Mouse (Mus musculus) neural tube, embryonic 14.5 days (tissue): ENCODE measurements around the gene Slfn3. TPM values are rescaled to one million over a fixed set of nuclear protein-coding genes. Genes with fewer than 3 reads are reported as not detected.
"Not testable (repeated sequence)": the region's sequence is repeated elsewhere in the genome, so short reads cannot be mapped to it uniquely, and the experiment has no call there.

Experiments used
- ATAC-seq: fragments of 200-750 bp; cut with Nextera tagmentation; 2 replicates; pipeline ENCODE4 v1.8.0; 2017; ENCODE audit warnings: low read depth, mild to moderate bottlenecking, moderate TSS enrichment, moderate library complexity
- H3K27ac ChIP-seq: fragments of 300-500 bp; sonication (generic); 2 replicates; pipeline ENCODE4 v1.5.1; 2014; ENCODE audit warnings: low read depth, mild to moderate bottlenecking, control low read depth, low read length, moderate library complexity, mixed read lengths
- H3K27me3 ChIP-seq: fragments of 300-500 bp; sonication (generic); 2 replicates; pipeline ENCODE4 v1.6.1; 2014; ENCODE audit warnings: low read length; ENCODE audit not compliant: control insufficient read depth, insufficient read depth
- H3K36me3 ChIP-seq: fragments of 300-500 bp; sonication (generic); 2 replicates; pipeline ENCODE4 v1.6.1; 2014; ENCODE audit warnings: low read length, mixed read lengths; ENCODE audit not compliant: control insufficient read depth, insufficient read depth
- H3K4me1 ChIP-seq: fragments of 300-500 bp; sonication (generic); 2 replicates; pipeline ENCODE4 v1.6.1; 2014; ENCODE audit warnings: low read length; ENCODE audit not compliant: control insufficient read depth, insufficient read depth
- H3K4me2 ChIP-seq: fragments of 300-500 bp; sonication (generic); 2 replicates; pipeline ENCODE4 v1.6.1; 2014; ENCODE audit warnings: mild to moderate bottlenecking, low read depth, low read length, control low read depth
- H3K4me3 ChIP-seq: fragments of 300-500 bp; sonication (generic); 2 replicates; pipeline ENCODE4 v1.5.1; 2014; ENCODE audit warnings: low read depth, low read length, control low read depth, mixed read lengths
- H3K9ac ChIP-seq: fragments of 300-500 bp; sonication (generic); replicated peaks from 2 replicates; pipeline ENCODE4 v1.6.1; 2014; ENCODE audit warnings: low read depth, mild to moderate bottlenecking, control low read depth, low read length, mixed read lengths
- H3K9me3 ChIP-seq: fragments of 300-500 bp; sonication (generic); 2 replicates; pipeline ENCODE4 v1.6.1; 2016; ENCODE audit warnings: low read length; ENCODE audit not compliant: control insufficient read depth
- WGBS: fragments of 180-500 bp; shearing (Covaris S2); extraction: QIAGEN DNeasy Blood & Tissue Kit; methylation state at CpG from one replicate; pipeline ENCODE4 v1.1.7; 2014; 5-methylcytosine and 5-hydroxymethylcytosine counted together
- polyA plus RNA-seq: library from polyadenylated mRNA; unstranded; fragments of >200 nt; fragmentation: Nextera tagmentation; extraction: Ambion mirVana; gene quantifications from 2 replicates; pipeline ENCODE4 v1.2.1, GENCODE M21; 2014

Gene Slfn3
- polyA plus RNA-seq, 1 experiment from 2014 or later: 0.09 TPM

GRCm38 (mm10) chr11:83224217-83224616 lies 33.1 kb downstream of the Slfn3 start:
- no peaks in the 10 kb centered on the region for H3K36me3 ChIP-seq
- H3K4me3 ChIP-seq: no peak overlapping the region
- H3K27me3 ChIP-seq: no peaks in the 10 kb centered on the region
- 91% methylated on average over 9 of the region's 9 CpGs for WGBS
- no peak overlapping the region for H3K27ac ChIP-seq
- H3K4me1 ChIP-seq: no peaks in the 10 kb centered on the region
- H3K4me2 ChIP-seq: no peak overlapping the region
- no peaks in the 10 kb centered on the region for H3K9me3 ChIP-seq
- ATAC-seq: no peak
- H3K9ac ChIP-seq: no peak overlapping the region

- no peaks in the 10 kb centered on the region for H3K4me1 ChIP-seq
- H3K27me3 ChIP-seq: no peaks in the 10 kb centered on the region
- ATAC-seq: no peak
- no peak overlapping the region for H3K9ac ChIP-seq
- H3K27ac ChIP-seq: no peak overlapping the region
- no peaks in the 10 kb centered on the region for H3K36me3 ChIP-seq
- H3K4me3 ChIP-seq: no peak overlapping the region
- 76% methylated on average over 3 of the region's 3 CpGs for WGBS
- H3K9me3 ChIP-seq: no peaks in the 10 kb centered on the region
- no peak overlapping the region for H3K4me2 ChIP-seq
Measured at GRCm38 (mm10) chr11:83224750-83225149, 33.6 kb downstream of the Slfn3 start.

GRCm38 (mm10) chr11:83225371-83225960 lies 34.3 kb downstream of the Slfn3 start:
- no peak overlapping the region for H3K4me2 ChIP-seq
- H3K9ac ChIP-seq: no peak overlapping the region
- no peaks in the 10 kb centered on the region for H3K36me3 ChIP-seq
- no peak overlapping the region for H3K4me3 ChIP-seq
- no peaks in the 10 kb centered on the region for H3K4me1 ChIP-seq
- no peak overlapping the region for H3K27ac ChIP-seq
- ATAC-seq: no peak
- H3K27me3 ChIP-seq: no peaks in the 10 kb centered on the region
- no peaks in the 10 kb centered on the region for H3K9me3 ChIP-seq
- WGBS: 92% methylated on average over 9 of the region's 9 CpGs

GRCm38 (mm10) chr11:83227926-83228723 lies 37.0 kb downstream of the Slfn3 start:
- H3K4me2 ChIP-seq: no peak overlapping the region
- no peaks in the 10 kb centered on the region for H3K9me3 ChIP-seq
- no peak for ATAC-seq
- H3K4me3 ChIP-seq: no peak overlapping the region
- H3K4me1 ChIP-seq: no peaks in the 10 kb centered on the region
- no peak overlapping the region for H3K27ac ChIP-seq
- H3K36me3 ChIP-seq: no peaks in the 10 kb centered on the region
- no peak overlapping the region for H3K9ac ChIP-seq
- 85% methylated on average over 7 of the region's 7 CpGs for WGBS
- H3K27me3 ChIP-seq: no peaks in the 10 kb centered on the region

GRCm38 (mm10) chr11:83230966-83231365 lies 39.8 kb downstream of the Slfn3 start:
- no peaks in the 10 kb centered on the region for H3K9me3 ChIP-seq
- no peaks in the 10 kb centered on the region for H3K36me3 ChIP-seq
- ATAC-seq: no peak
- no peak overlapping the region for H3K4me2 ChIP-seq
- H3K4me3 ChIP-seq: no peak overlapping the region
- no peaks in the 10 kb centered on the region for H3K27me3 ChIP-seq
- H3K27ac ChIP-seq: no peak overlapping the region
- 70% methylated on average over 3 of the region's 3 CpGs for WGBS
- H3K4me1 ChIP-seq: no peaks in the 10 kb centered on the region
- no peak overlapping the region for H3K9ac ChIP-seq

- H3K9ac ChIP-seq, H3K4me2 ChIP-seq, H3K4me3 ChIP-seq, H3K27me3 ChIP-seq, H3K27ac ChIP-seq, H3K9me3 ChIP-seq, ATAC-seq, H3K4me1 ChIP-seq, H3K36me3 ChIP-seq: not testable (repeated sequence)
- WGBS: 58% methylated on average over 5 of the region's 5 CpGs
Measured at GRCm38 (mm10) chr11:83233621-83234020, 42.5 kb downstream of the Slfn3 start.

GRCm38 (mm10) chr11:83237390-83237789 lies 46.3 kb downstream of the Slfn3 start:
- not testable (repeated sequence) for H3K27ac ChIP-seq, H3K4me1 ChIP-seq, H3K9ac ChIP-seq, H3K36me3 ChIP-seq, H3K27me3 ChIP-seq, H3K4me2 ChIP-seq, ATAC-seq, H3K4me3 ChIP-seq, H3K9me3 ChIP-seq
- WGBS: 80% methylated on average over 9 of the region's 9 CpGs

- no peaks in the 10 kb centered on the region for H3K9me3 ChIP-seq
- H3K4me1 ChIP-seq: no peaks in the 10 kb centered on the region
- no peaks in the 10 kb centered on the region for H3K36me3 ChIP-seq
- WGBS: 95% methylated on average over 2 of the region's 2 CpGs
- H3K4me3 ChIP-seq: no peak overlapping the region
- ATAC-seq: no peak
- H3K4me2 ChIP-seq: no peak overlapping the region
- no peaks in the 10 kb centered on the region for H3K27me3 ChIP-seq
- H3K27ac ChIP-seq: no peak overlapping the region
- no peak overlapping the region for H3K9ac ChIP-seq
Measured at GRCm38 (mm10) chr11:83238389-83238788, 47.3 kb downstream of the Slfn3 start.

- Histone ChIP-seq H3K27ac (no peak overlapping the region), H3K4me2 (no peak overlapping the region), H3K4me3 (no peak overlapping the region), H3K9ac (no peak overlapping the region), H3K4me1 (no peaks in the 10 kb centered on the region), H3K36me3 (no peaks in the 10 kb centered on the region), H3K27me3 (no peaks in the 10 kb centered on the region), H3K9me3 (no peaks in the 10 kb centered on the region)
- 17% methylated on average over 2 of the region's 2 CpGs for WGBS
- no peak for ATAC-seq
Measured at GRCm38 (mm10) chr11:83239811-83240210, 48.7 kb downstream of the Slfn3 start.
